Mouse (Mus musculus) spleen, postnatal 0 days (tissue): ENCODE data around the gene Wscd1. TPM values are rescaled to one million over a fixed set of nuclear protein-coding genes. Genes with fewer than 3 reads are reported as not detected.

Experiments
- polyA plus RNA-seq: library from polyadenylated mRNA; unstranded; fragments of >200 nt; fragmentation: Nextera tagmentation; extraction: Ambion mirVana; gene quantifications from 2 replicates; pipeline ENCODE4 v1.2.1, GENCODE M21; 2015

The Wscd1 gene
- 0.57 and 0.62 TPM in 2 replicates for polyA plus RNA-seq

GRCm38 (mm10) chr11:71749671-71750070 lies at the start of gene Wscd1:
TSS of gene Wscd1 (plus strand) at chr11:71749920.

